Mouse (Mus musculus): ENCODE data around the gene Pramef17. TPM values are rescaled to one million over a fixed set of nuclear protein-coding genes. Genes with fewer than 3 reads are reported as not detected.
"Not testable (repeated sequence)": the region's sequence is repeated elsewhere in the genome, so short reads cannot be mapped to it uniquely, and the experiment has no call there.

Gene Pramef17
- not detected in 2 replicates for polyA plus RNA-seq (2012; rRNA removed)

DNA sequence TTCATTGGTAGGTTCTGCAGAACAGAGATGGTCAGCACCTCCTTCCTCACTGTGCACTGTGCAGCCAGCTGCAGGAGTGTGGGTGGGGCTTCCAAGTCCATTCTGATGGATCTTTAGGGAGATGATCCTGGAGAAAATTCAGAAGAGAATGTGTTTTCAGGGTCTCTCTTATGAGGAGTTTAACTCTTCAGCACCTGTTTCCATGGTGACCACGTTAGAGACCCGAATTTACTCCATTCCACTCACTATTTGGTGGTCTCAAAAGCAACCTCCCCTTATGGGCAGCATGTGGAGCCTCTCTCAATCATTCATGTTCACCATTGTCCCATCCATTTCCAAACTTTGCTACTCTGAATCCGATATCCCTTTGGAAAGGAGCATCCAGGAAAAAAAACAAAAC, at the start of gene Pramef17:
TSS of gene Pramef17 (minus strand) at position 101 of the 400 bp plus-strand sequence.
- WGBS: 53% methylated on average over 3 of the region's 3 CpGs
- DNase-seq; H3K27ac ChIP-seq (ENCODE audit: insufficient read depth, low read depth, low read length): not testable (repeated sequence)

GRCm38 (mm10) chr4:143988126-143988525, 6.0 kb downstream of the Pramef17 start:
- not testable (repeated sequence) for H3K4me3 ChIP-seq (ENCODE audit: insufficient read depth, low read depth, low read length); H3K27ac ChIP-seq (ENCODE audit: insufficient read depth, low read depth, low read length); H3K4me1 ChIP-seq (ENCODE audit: control insufficient read depth, insufficient read depth, low read length); H3K36me3 ChIP-seq (ENCODE audit: control insufficient read depth, insufficient read depth, low read length); H3K27me3 ChIP-seq (replicated peaks; ENCODE audit: control insufficient read depth, insufficient read depth, low read length)
- DNase-seq: peak; percentile 64
- 96% methylated on average over 17 of the region's 17 CpGs for WGBS

More for the DNA sequence above, at the start of gene Pramef17:
- H3K36me3 ChIP-seq (ENCODE audit: control insufficient read depth, insufficient read depth, low read length); H3K4me1 ChIP-seq (ENCODE audit: control insufficient read depth, insufficient read depth, low read length); H3K4me3 ChIP-seq (ENCODE audit: insufficient read depth, low read depth, low read length); H3K27me3 ChIP-seq (replicated peaks; ENCODE audit: control insufficient read depth, insufficient read depth, low read length): not testable (repeated sequence)

DNA sequence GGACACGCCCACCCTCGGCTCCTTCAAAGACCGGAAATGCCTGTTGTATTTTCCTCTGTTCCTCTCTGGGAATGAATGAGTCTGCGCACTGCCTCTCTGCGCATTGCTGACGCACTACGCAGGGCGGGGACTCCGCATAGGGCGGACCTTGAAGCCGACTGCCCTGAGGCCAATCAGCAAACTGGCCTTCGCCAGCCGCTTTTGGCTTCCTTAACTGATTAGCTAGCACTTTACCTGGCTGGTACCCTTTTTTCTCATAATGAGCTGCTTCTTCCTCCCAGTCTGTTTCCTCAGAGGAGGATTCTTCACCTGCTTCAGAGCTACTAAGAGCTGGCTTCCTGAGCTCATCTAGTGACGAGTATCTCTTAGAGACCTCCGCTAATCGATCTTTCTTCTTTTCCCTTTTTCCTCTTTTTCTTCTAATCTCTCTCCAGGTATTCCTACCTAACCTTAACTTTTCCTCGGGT, 6.7 kb downstream of the Pramef17 start:
- not testable (repeated sequence) for H3K27ac ChIP-seq (ENCODE audit: insufficient read depth, low read depth, low read length); H3K4me3 ChIP-seq (ENCODE audit: insufficient read depth, low read depth, low read length); H3K4me1 ChIP-seq (ENCODE audit: control insufficient read depth, insufficient read depth, low read length); H3K36me3 ChIP-seq (ENCODE audit: control insufficient read depth, insufficient read depth, low read length); H3K27me3 ChIP-seq (replicated peaks; ENCODE audit: control insufficient read depth, insufficient read depth, low read length)
- peak; percentile 69 for DNase-seq
- WGBS: 93% methylated on average over 13 of the region's 17 CpGs

GRCm38 (mm10) chr4:143985733-143986132, 8.4 kb downstream of the Pramef17 start:
- H3K4me3 ChIP-seq (ENCODE audit: insufficient read depth, low read depth, low read length); H3K4me1 ChIP-seq (ENCODE audit: control insufficient read depth, insufficient read depth, low read length); H3K36me3 ChIP-seq (ENCODE audit: control insufficient read depth, insufficient read depth, low read length); H3K27me3 ChIP-seq (replicated peaks; ENCODE audit: control insufficient read depth, insufficient read depth, low read length); H3K27ac ChIP-seq (ENCODE audit: insufficient read depth, low read depth, low read length): not testable (repeated sequence)
- WGBS: 98% methylated on average over 6 of the region's 9 CpGs
- DNase-seq: peak; percentile 42

DNA sequence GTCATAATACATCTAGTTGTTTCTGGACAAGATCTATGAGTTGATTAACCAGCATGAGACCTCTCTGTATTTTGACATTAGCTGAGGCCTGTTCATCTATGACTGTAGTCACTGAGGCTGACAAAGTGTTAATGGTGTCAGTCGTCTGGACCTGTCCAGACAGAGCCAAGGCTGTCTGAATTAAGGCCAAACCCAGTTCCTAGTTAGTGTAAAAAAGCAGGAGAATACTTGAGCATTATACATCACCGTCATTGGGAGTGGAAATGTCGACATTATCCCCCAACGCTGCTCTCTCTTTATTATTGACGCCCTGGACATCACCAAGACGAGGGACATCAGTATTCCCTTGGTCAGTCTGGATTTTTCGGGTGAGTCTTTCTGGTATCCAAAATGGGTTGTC, 9.0 kb downstream of the Pramef17 start:
- H3K4me3 ChIP-seq (ENCODE audit: insufficient read depth, low read depth, low read length); H3K27ac ChIP-seq (ENCODE audit: insufficient read depth, low read depth, low read length); H3K4me1 ChIP-seq (ENCODE audit: control insufficient read depth, insufficient read depth, low read length); H3K36me3 ChIP-seq (ENCODE audit: control insufficient read depth, insufficient read depth, low read length); H3K27me3 ChIP-seq (replicated peaks; ENCODE audit: control insufficient read depth, insufficient read depth, low read length): not testable (repeated sequence)
- WGBS: no CpG with 5 or more reads among the region's 7 CpGs
- DNase-seq: peak; percentile 34

GRCm38 (mm10) chr4:143983446-143983845, 10.7 kb downstream of the Pramef17 start:
- not testable (repeated sequence) for H3K4me3 ChIP-seq (ENCODE audit: insufficient read depth, low read depth, low read length); DNase-seq; H3K27ac ChIP-seq (ENCODE audit: insufficient read depth, low read depth, low read length); H3K27me3 ChIP-seq (replicated peaks; ENCODE audit: control insufficient read depth, insufficient read depth, low read length); H3K4me1 ChIP-seq (ENCODE audit: control insufficient read depth, insufficient read depth, low read length); H3K36me3 ChIP-seq (ENCODE audit: control insufficient read depth, insufficient read depth, low read length)
- WGBS: 22% methylated on average over 1 of the region's 1 CpGs

DNA sequence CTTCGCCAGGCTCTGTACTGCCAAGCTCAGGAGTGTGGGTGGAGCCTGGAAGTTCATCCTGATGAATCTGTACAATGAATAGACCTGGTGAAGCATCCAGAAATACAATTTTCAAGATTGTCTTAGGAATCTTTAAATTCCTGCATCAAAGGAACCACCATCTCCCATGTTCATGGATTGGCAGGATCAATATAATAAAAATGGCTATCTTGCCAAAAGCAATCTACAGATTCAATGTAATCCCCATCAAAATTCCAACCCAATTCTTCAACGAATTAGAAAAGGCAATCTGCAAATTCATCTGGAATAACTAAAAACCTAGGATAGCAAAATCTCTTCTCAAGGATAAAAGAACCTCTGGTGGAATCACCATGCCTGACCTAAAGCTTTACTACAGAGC, 27.3 kb downstream of the Pramef17 start, which contains the start of gene Gm13101:
TSS of gene Gm13101 (minus strand) at position 101 of the 400 bp plus-strand sequence.
- not testable (repeated sequence) for H3K27ac ChIP-seq (ENCODE audit: insufficient read depth, low read depth, low read length); H3K27me3 ChIP-seq (replicated peaks; ENCODE audit: control insufficient read depth, insufficient read depth, low read length); H3K4me1 ChIP-seq (ENCODE audit: control insufficient read depth, insufficient read depth, low read length); H3K4me3 ChIP-seq (ENCODE audit: insufficient read depth, low read depth, low read length); H3K36me3 ChIP-seq (ENCODE audit: control insufficient read depth, insufficient read depth, low read length); DNase-seq
- 39% methylated on average over 2 of the region's 2 CpGs for WGBS

- H3K4me3 ChIP-seq (ENCODE audit: insufficient read depth, low read depth, low read length); DNase-seq; H3K4me1 ChIP-seq (ENCODE audit: control insufficient read depth, insufficient read depth, low read length); H3K27ac ChIP-seq (ENCODE audit: insufficient read depth, low read depth, low read length); H3K27me3 ChIP-seq (replicated peaks; ENCODE audit: control insufficient read depth, insufficient read depth, low read length); H3K36me3 ChIP-seq (ENCODE audit: control insufficient read depth, insufficient read depth, low read length): not testable (repeated sequence)
- 87% methylated on average over 1 of the region's 1 CpGs for WGBS
These were observed 43.3 kb downstream of the Pramef17 start, which contains the start of gene Pramef25 for GRCm38 (mm10) chr4:143950916-143951315. Gene Pramef25 (minus strand): TSS chr4:143951016.

Other genes with a start within 250 kb of the Pramef17 start
- gene Gm13023, start 205.0 kb downstream of the Pramef17 start, polyA plus RNA-seq (2012; rRNA removed): not detected in 2 replicates
- not detected in 2 replicates for gene Gm13084, start 178.3 kb downstream of the Pramef17 start, polyA plus RNA-seq (2012; rRNA removed)
- gene Gm13103, start 147.9 kb downstream of the Pramef17 start, polyA plus RNA-seq (2012; rRNA removed): not detected in 2 replicates
- gene Pramef6, start 94.0 kb downstream of the Pramef17 start, polyA plus RNA-seq (2012; rRNA removed): not detected in 2 replicates
- gene Pramef25, start 43.4 kb downstream of the Pramef17 start, polyA plus RNA-seq (2012; rRNA removed): not detected in 2 replicates
- not detected in 2 replicates for gene Gm13101, start 27.4 kb downstream of the Pramef17 start, polyA plus RNA-seq (2012; rRNA removed)
- not detected in 2 replicates for gene Pramel4, start 64.8 kb upstream of the Pramef17 start, polyA plus RNA-seq (2012; rRNA removed)
- not detected in 2 replicates for gene Gm13102, start 112.1 kb upstream of the Pramef17 start, polyA plus RNA-seq (2012; rRNA removed)
- gene Oog3, start 168.3 kb upstream of the Pramef17 start, polyA plus RNA-seq (2012; rRNA removed): not detected in 2 replicates
- gene Oog2, start 196.3 kb upstream of the Pramef17 start, polyA plus RNA-seq (2012; rRNA removed): not detected in 2 replicates
- gene C87977, start 218.9 kb upstream of the Pramef17 start, polyA plus RNA-seq (2012; rRNA removed): not detected in 2 replicates

Measured in kidney, adult 2 months (tissue).